Mouse (Mus musculus) stomach, postnatal 0 days (tissue): ENCODE measurements around the gene Fam124b.

ENCODE experiments used
- CTCF ChIP-seq: IDR thresholded peaks from 2 replicates; pipeline ENCODE4 v1.5.1; 2016; ENCODE audit warnings: antibody characterized with exemption, low read depth, mild to moderate bottlenecking, moderate library complexity
- EP300 ChIP-seq: optimal IDR thresholded peaks from 2 replicates; pipeline ENCODE3; 2016; ENCODE audit warnings: antibody characterized with exemption

- no peak for TF ChIP-seq CTCF
- TF ChIP-seq EP300: no peak
Measured at GRCm38 (mm10) chr1:80224839-80225412, 6.7 kb upstream of the Fam124b start.
